Mouse (Mus musculus) 3134 (cell line): ENCODE measurements at regions not wholly inside any gene's neighbourhood (a gene's known extent, or its start where the extent isn't known, plus 50 kb on each side); places are given as distances from the start of the nearest gene placed in this dataset.

Experiments used
- DNase-seq: peaks from one replicate; pipeline ENCODE4 v3.0.0-alpha.2; 2011; ENCODE audit warnings: low spot score; ENCODE audit not compliant: insufficient read length; ENCODE audit errors: extremely low read depth

GRCm38 (mm10) chr13:83872143-83872819 is 349.8 kb upstream of the Tmem161b start:
- DNase-seq, result no peak

GRCm38 (mm10) chr13:83872887-83873286 is 349.2 kb upstream of the Tmem161b start:
- no peak for DNase-seq

GRCm38 (mm10) chr13:83879561-83879960 is 342.5 kb upstream of the Tmem161b start:
- DNase-seq, result no peak

DNA sequence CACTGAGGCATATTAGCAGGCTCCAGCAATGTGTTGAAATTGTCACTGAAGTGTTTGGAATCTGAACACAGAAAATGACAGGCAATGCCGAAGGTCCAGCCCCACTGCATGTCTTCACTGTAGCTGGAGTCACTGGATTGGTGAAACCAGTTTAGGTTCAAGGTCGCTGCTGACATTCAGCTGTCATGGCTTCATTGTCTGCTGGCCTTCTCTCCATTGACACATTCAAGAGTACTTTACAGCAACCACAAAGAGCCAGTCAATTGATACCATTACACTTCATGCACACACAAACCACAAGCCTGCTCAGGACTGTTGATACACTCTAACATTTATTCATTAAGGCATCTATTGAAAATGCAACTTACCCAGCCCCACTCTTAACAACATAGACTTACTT is 341.8 kb upstream of the Tmem161b start:
- no peak for DNase-seq

DNA sequence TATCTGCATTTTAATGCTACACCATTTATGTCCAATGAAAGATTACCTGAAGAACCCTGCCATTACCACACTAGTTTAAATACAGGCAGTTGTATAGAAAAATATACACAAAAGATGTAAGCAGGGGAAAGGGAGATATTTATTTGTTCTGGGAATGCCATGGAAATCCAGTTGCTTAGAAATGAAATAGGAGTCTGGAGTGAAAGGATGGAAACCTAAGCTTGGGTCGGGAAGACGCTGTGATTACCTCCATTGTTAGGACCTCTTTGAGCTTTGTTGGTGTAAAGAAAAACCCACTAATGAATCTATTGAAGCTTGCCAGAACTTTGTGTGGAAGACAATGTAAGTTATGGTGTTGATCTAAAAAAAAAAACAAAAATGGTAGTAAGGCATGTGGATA is 341.3 kb upstream of the Tmem161b start:
- no peak for DNase-seq

DNA sequence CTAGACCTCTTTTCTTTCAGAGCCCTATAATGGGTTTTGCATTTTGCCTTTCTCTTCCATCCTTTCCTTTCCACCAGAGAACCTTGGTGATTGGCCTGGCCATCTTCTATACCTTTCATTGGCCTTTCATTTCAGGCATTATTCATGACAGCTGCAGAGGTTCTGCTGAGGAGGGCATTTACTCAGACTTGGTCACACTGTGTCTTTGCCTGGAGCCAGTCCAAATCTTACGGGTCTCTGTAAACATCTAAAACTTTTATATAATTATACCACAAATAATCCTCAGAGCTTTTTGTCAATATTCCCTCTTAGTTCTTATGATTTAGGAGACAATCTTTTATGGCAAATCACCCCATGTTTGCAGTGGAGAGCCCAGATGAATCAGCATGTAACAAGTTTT is 339.3 kb upstream of the Tmem161b start:
- DNase-seq, result no peak

DNA sequence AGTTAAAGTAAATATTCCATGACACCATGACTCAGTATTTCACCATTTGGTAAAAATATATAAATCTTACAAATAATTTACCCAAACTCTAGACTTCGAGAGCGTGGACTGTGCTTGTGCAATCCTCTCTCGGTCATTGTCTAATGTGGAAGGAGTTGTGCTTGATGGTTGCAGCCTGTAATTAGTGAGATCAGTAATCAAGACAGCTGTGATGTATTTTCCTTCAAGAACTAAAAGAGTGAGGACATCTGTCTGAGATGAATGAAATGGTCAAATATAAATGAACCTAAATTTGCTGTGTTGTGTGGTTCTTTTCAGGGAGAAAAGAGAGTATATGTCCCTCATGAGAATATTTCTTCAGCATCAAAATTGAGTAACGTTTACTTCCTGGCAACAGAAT is 338.3 kb upstream of the Tmem161b start:
- DNase-seq, result no peak

GRCm38 (mm10) chr13:83884226-83884625 is 337.9 kb upstream of the Tmem161b start:
- DNase-seq, result no peak

DNA sequence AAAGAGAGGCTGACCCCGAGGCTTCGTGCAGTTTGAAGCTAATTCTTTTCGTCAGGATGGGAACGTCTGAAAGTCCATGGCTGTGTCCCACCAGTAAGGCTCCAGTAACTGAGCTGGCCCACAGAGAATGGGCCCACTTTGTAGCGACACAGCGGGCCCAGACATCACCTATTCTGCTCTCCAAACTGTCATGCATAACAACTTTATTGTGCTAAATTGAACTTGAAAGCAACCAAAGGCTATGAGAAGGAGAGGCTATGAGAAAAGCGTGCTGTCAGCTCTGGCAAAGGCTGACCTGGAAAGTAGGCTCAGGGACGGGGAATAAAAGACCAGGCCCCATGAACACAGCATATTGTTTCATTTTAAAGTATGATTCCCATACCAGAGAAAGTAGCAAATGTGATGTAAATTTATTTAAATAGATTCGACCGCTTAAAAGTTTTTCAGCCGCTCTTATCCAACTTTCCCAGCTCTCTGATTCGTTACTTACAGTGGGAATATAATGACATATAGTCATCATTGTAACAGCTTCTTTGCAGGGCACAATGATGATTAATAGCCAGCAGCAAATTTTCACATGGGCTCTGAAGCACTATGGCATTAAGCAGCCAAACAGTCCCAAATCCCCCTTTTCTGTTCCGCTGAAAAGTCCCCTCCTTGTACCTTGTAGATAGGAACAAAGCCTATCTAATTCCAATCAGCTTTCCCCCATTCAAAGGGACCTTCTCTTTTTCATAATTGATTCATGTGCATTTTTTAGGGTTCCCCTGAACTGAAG is 337.1 kb upstream of the Tmem161b start:
- no peak for DNase-seq

DNA sequence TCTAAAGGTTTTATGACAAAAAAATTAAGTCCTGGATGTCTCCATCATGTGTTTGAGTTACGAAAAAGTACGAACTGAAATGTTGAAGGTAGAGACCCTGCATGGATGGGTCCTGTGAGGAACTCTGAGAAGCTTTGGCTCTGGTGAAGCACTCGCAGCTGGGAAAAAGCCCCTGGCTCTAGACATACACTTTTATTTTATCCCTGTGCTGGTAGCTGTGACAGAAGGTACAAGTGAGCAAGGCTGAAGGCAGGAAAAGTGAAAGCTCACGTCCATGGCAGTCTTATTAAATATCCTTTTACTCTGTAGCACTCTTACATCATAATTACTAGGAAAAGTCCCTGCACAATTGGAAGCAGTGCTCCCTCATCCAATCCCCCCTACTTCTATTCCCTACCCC is 336.4 kb upstream of the Tmem161b start:
- no peak for DNase-seq

GRCm38 (mm10) chr13:83914697-83915096 is 307.4 kb upstream of the Tmem161b start:
- no peak for DNase-seq

DNA sequence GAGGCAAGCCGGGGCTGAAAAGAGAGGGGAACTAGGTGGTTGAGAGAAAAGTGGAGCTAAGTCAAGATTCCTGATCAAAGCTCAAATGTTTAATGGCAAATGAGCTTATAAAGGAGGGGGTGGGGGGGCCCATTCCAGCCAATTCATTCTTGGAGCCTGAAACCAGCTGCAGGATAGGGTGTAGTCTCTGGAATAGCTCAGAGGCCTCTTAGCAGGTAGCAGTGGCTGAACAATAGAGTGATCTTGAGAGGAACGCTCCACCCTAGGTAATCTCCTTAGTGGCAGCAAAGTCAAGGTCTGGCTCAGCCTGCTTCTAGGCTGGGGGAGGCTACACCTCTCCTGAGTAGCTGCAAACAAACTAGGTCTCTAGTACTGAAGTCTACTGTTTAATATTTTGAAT is 289.3 kb upstream of the Tmem161b start:
- no peak for DNase-seq

GRCm38 (mm10) chr13:83946495-83946894 is 275.6 kb upstream of the Tmem161b start:
- DNase-seq, result no peak

DNA sequence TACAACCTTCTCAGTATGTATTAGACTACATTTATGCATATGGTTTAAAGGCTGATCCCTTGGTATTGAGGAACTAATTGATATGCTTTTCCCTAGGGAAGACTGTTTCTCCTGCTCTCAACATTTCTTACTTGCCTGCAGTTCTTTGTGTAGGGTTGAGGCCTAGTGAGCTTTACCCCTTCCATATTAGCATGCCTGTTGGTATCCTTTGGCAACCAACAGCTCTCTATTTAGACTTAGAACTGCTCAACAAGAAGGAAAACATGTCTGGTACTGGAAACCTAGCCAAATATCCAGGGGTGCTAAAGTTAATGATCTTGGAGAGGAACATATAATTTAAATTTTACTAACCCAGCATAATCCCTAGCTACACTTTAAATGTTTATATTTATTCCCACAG is 270.9 kb upstream of the Tmem161b start:
- no peak for DNase-seq

DNA sequence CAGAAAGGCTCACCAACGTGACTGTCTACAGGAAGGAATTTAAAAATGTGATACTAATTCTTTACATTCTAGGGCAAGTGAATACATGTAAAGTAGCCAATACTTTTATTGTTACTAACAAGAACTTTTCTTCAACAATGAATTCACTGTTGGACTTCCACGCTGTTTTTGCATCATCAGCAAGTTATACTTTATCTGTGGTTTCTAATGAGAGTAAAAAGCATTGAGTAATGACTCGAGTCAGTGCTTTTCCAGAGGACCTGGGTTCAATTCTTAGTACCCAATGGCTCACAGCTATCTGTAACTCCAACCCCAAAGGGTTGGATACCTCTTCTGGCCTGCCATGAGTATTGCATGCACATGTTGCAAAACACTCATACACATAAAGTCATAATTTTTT is 270.3 kb upstream of the Tmem161b start:
- DNase-seq, result no peak

GRCm38 (mm10) chr13:83952353-83952752 is 269.7 kb upstream of the Tmem161b start:
- no peak for DNase-seq

DNA sequence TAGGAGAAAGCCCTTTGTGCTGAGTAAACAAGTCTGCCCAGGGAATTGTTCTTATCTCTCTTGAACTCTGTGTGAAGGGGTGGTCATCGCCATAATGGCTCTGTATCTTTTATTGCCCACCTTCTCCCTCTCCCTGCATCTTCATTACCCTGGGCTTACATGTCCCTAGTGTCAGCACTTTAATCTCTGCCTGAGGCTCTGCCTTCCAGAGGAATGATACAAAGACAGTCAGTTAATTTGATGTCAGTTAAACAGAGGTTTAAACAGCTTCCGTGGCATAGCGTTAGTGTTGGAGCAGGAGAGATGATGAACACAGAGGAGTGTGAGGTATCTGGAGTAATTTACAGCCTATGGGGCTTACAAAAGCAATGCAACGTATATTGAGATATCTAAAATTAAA is 269.2 kb upstream of the Tmem161b start:
- DNase-seq, result no peak

- no peak for DNase-seq
These were observed 266.4 kb upstream of the Tmem161b start for GRCm38 (mm10) chr13:83955701-83956100.

DNA sequence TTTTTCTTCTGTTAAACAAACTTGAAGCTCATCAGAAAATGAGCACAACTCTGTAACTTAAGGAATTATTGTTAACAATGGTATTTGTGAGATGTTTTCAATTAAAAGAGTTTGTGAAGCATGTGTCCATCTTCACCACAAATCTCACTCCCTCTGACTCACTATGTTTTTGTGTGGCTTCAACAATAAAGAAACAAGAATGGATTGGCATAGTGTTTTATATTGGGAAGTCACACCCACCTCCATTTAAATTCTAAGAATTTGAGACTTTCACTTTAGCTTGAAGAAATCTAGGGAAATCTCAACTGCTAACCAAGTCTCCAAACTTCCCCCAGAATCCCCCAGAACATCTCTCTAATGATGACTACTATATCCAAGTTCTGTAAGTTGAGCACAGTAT is 243.6 kb upstream of the Tmem161b start:
- no peak for DNase-seq

DNA sequence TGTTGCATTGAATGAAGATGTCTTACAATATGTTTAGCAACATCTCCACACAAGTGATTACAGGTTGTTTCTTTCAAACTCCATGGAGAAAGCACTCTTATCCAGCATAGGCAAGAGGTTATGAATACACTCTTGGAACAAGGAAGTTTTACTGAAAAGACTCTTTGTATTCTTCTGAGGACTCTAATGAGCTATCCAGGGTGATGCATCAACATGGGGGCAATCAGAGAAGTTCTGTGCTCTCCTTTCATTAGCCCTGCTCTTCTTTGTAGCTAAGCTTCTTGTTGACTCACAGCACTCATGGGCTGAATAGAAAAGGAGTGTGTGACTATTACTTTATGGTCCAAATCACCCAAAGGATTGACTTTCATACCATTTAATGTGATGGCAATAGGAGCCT is 242.6 kb upstream of the Tmem161b start:
- no peak for DNase-seq

GRCm38 (mm10) chr13:83984651-83985331 is 237.3 kb upstream of the Tmem161b start:
- DNase-seq, result no peak
